8 mouse cellular contexts compared by ENCODE assay signal in the genomic region with DNA sequence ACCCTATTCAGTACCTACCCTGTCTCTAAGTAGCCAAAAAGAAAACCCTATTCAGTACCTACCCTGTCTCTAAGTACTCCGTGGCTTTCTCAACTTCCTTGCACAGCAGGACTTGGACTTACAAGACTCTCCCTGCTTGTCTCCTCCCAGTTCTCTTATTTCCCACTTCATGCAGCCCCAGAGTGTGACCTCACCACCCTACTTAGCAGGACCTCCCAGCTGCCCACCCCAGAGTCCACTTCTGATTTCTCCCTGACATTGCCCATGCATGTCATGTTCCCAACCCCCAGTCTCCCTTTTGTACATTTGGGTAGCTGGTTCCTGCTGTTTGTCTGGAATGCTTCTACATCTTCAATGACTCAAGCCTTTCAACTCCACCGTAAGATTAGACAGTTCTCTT. TPM values are rescaled to one million over a fixed set of nuclear protein-coding genes. Genes with fewer than 3 reads are reported as not detected.
DNase-seq lines count a peak whose midpoint lies in the region; ATAC-seq and TF ChIP-seq lines count a peak whose summit lies in the region.

No protein-coding gene starts in this region.

- CTCF ChIA-PET in Patski (lab: Charles Lee) = interaction anchor here (1.1 to 4.4 kb wide), 2 partner anchors 11 to 12 kb away, joined by 3 to 33 read pairs; no protein-coding TSS in a partner anchor

- intact Hi-C loops in heart, postnatal 36 days (cut with DNase I) = no loop called here
- intact Hi-C loops in gastrocnemius, postnatal 14 days (cut with DNase I; ENCODE audit: low total_unique reads) = no loop called here

- peak; percentile 97 for DNase-seq in heart, adult 11 months
- DNase-seq in heart, postnatal 36 days = no peak
- DNase-seq in Patski (ENCODE audit: low read depth, low spot score) (peak; percentile 58), liver (peak; percentile 18)
- DNase-seq in heart, adult 9 months (ENCODE audit: low spot score in 2 of 2) = peak; percentile 52 to 67
- DNase-seq in gastrocnemius, postnatal 14 days = no peak
- no peak for DNase-seq in thymus, adult 18-20 months

- H3K9me3 ChIP-seq in neural tube, embryonic 14.5 days (ENCODE audit: control insufficient read depth, low read length) = no peaks in the 10 kb centered on the region

- peak overlapping the region; percentile 99 for H3K4me2 ChIP-seq in neural tube, embryonic 14.5 days (ENCODE audit: low read depth, low read length)

- TF ChIP-seq CTCF in Patski (IDR thresholded peaks at IDR 0.05) = no peak

- peak overlapping the region; percentile 98; the same call in 1 of the 2 replicates for H3K9ac ChIP-seq in neural tube, embryonic 14.5 days (replicated peaks; ENCODE audit: low read depth, low read length)

- WGBS in neural tube, embryonic 14.5 days = 6% methylated on average over 2 of the region's 2 CpGs

- peaks cover 5% of the 10 kb centered on the region for H3K36me3 ChIP-seq in neural tube, embryonic 14.5 days (ENCODE audit: control insufficient read depth, insufficient read depth, low read length)

- in situ Hi-C loops in Patski (cut with MboI; ENCODE audit: low pct_unique_long_range_greater_than_20kb) = loop anchor here (25.0 kb wide), 1 partner anchor 1789 kb away; the partner anchor contains the start of genes Atat1, Mrps18b and Ppp1r10

- H3K27ac ChIP-seq in neural tube, embryonic 14.5 days (ENCODE audit: low read depth, low read length) = peak overlapping the region; percentile 100; the same call in 1 of the 2 replicates

- no peaks in the 10 kb centered on the region for H3K27me3 ChIP-seq in Patski
- no peaks in the 10 kb centered on the region for H3K27me3 ChIP-seq in neural tube, embryonic 14.5 days (ENCODE audit: control insufficient read depth, insufficient read depth, low read length)

- POLR2A ChIA-PET in Patski (lab: Charles Lee) = interaction anchor here (0.8 kb wide), 1 partner anchor 12 kb away, joined by 3 read pairs; no protein-coding TSS in a partner anchor

- H3K4me1 ChIP-seq in neural tube, embryonic 14.5 days (ENCODE audit: control insufficient read depth, insufficient read depth, low read length) = peaks cover 12% of the 10 kb centered on the region; the same call in 1 of the 2 replicates

- ATAC-seq in Patski = no peak
- ATAC-seq in neural tube, embryonic 14.5 days (ENCODE audit: low read depth) = no peak

- H3K4me3 ChIP-seq in neural tube, embryonic 14.5 days (ENCODE audit: low read depth, low read length) = peak overlapping the region; percentile 97

RNA-seq across cellular contexts. Expression of gene Brd2, which starts 1.1 kb away (rescaled TPM):
- 10 to 100 TPM; 80.5 to 87.0 TPM for total RNA-seq in heart, postnatal 36 days (2021)
- polyA plus RNA-seq in Patski (2021) = 239 TPM
- 109 and 160 TPM in 2 replicates for polyA plus RNA-seq in neural tube, embryonic 14.5 days (2014; fragmentation: Nextera tagmentation; extraction: Ambion mirVana)
- 10 to 100 TPM; 75.2 to 75.5 TPM for total RNA-seq in gastrocnemius, postnatal 14 days (2021)

RNA-seq across cellular contexts. Expression of gene H2-DMa, which starts 4.2 kb away (rescaled TPM):
- total RNA-seq in heart, postnatal 36 days (2021) = 1 to 10 TPM; 4.0 to 6.5 TPM
- polyA plus RNA-seq in Patski (2021) = 17.1 TPM
- polyA plus RNA-seq in neural tube, embryonic 14.5 days (2014; fragmentation: Nextera tagmentation; extraction: Ambion mirVana) = 19.1 and 20.7 TPM in 2 replicates
- total RNA-seq in gastrocnemius, postnatal 14 days (2021) = 1 to 10 TPM; 2.3 to 3.6 TPM

RNA-seq across cellular contexts. Expression of gene H2-DMb2, which starts 19.6 kb away (rescaled TPM):
- 1 to 10 TPM; 1.3 to 1.7 TPM for total RNA-seq in heart, postnatal 36 days (2021)
- 8.2 TPM for polyA plus RNA-seq in Patski (2021)
- polyA plus RNA-seq in neural tube, embryonic 14.5 days (2014; fragmentation: Nextera tagmentation; extraction: Ambion mirVana) = 0.16 and 0.18 TPM in 2 replicates
- under 1 TPM; 0.45 to 0.47 TPM for total RNA-seq in gastrocnemius, postnatal 14 days (2021)

RNA-seq across cellular contexts. Expression of gene H2-DMb1, which starts 29.4 kb away (rescaled TPM):
- total RNA-seq in heart, postnatal 36 days (2021) = 1 to 10 TPM; 1.5 to 2.9 TPM
- 36.6 TPM for polyA plus RNA-seq in Patski (2021)
- 0.33 and 0.43 TPM in 2 replicates for polyA plus RNA-seq in neural tube, embryonic 14.5 days (2014; fragmentation: Nextera tagmentation; extraction: Ambion mirVana)
- total RNA-seq in gastrocnemius, postnatal 14 days (2021) = 1 to 10 TPM; 1.0 to 1.4 TPM

RNA-seq across cellular contexts. Expression of gene H2-Oa, which starts 31.4 kb away (rescaled TPM):
- not detected for total RNA-seq in heart, postnatal 36 days (2021)
- polyA plus RNA-seq in Patski (2021) = not detected
- not detected in 2 replicates for polyA plus RNA-seq in neural tube, embryonic 14.5 days (2014; fragmentation: Nextera tagmentation; extraction: Ambion mirVana)
- total RNA-seq in gastrocnemius, postnatal 14 days (2021) = not detected

Comparison
In these comparisons a context has a peak if more than half of its experiments do, and no peak if none do; other contexts are left out.
1. DNase-seq: peak in heart, adult 11 months (single experiment), Patski (single experiment), heart, adult 9 months (2 of 2) and liver (single experiment); none in heart, postnatal 36 days (0 of 2), gastrocnemius, postnatal 14 days (single experiment) and thymus, adult 18-20 months (0 of 2).